Mouse (Mus musculus) heart, embryonic 10.5 days (tissue): ENCODE measurements around the gene Svop. TPM values are rescaled to one million over a fixed set of nuclear protein-coding genes. Genes with fewer than 3 reads are reported as not detected.

Source experiments
- DNase-seq: peaks from one replicate; pipeline ENCODE4 v3.0.0-alpha.2; 2017; ENCODE audit warnings: low spot score
- H3K27ac ChIP-seq: fragments of 300-500 bp; sonication (generic); 2 replicates; pipeline ENCODE4 v1.5.1; 2016; ENCODE audit warnings: mild to moderate bottlenecking
- H3K27me3 ChIP-seq: fragments of 300-500 bp; sonication (generic); 2 replicates; pipeline ENCODE4 v1.6.1; 2016; ENCODE audit warnings: mild to moderate bottlenecking; ENCODE audit not compliant: poor library complexity, insufficient read depth, severe bottlenecking
- H3K36me3 ChIP-seq: fragments of 300-500 bp; sonication (generic); 2 replicates; pipeline ENCODE4 v1.6.1; 2016; ENCODE audit warnings: mild to moderate bottlenecking, moderate library complexity
- H3K4me1 ChIP-seq: fragments of 300-500 bp; sonication (generic); 2 replicates; pipeline ENCODE4 v1.6.1; 2016; ENCODE audit warnings: mild to moderate bottlenecking
- H3K4me3 ChIP-seq: fragments of 300-500 bp; sonication (generic); 2 replicates; pipeline ENCODE4 v1.5.1; 2016; ENCODE audit warnings: mild to moderate bottlenecking, moderate library complexity
- H3K9me3 ChIP-seq: fragments of 300-500 bp; sonication (generic); 2 replicates; pipeline ENCODE4 v1.6.1; 2016; ENCODE audit warnings: mild to moderate bottlenecking, moderate library complexity
- WGBS: fragments of 180-500 bp; shearing (Covaris S2); methylation state at CpG from one replicate; pipeline ENCODE4 v1.1.7; 2016; 5-methylcytosine and 5-hydroxymethylcytosine counted together
- polyA plus RNA-seq: library from polyadenylated mRNA; unstranded; fragments of >200 nt; fragmentation: Nextera tagmentation; extraction: Ambion mirVana; gene quantifications from 2 replicates; pipeline ENCODE4 v1.2.1, GENCODE M21; 2016

The Svop gene
- polyA plus RNA-seq, 1 experiment from 2014 or later = 0.23 TPM

GRCm38 (mm10) chr5:113981843-113982242 is 109.5 kb downstream of the Svop start:
- DNase-seq = no peak
- H3K27ac ChIP-seq = peak overlapping the region; percentile 63
- 74% methylated on average over 8 of the region's 8 CpGs for WGBS
- H3K36me3 ChIP-seq = peaks cover 31% of the 10 kb centered on the region; the same call in 1 of the 2 replicates
- H3K4me3 ChIP-seq = no peak overlapping the region
- no peaks in the 10 kb centered on the region for H3K27me3 ChIP-seq
- peaks cover 82% of the 10 kb centered on the region for H3K4me1 ChIP-seq
- H3K9me3 ChIP-seq = no peaks in the 10 kb centered on the region

DNA sequence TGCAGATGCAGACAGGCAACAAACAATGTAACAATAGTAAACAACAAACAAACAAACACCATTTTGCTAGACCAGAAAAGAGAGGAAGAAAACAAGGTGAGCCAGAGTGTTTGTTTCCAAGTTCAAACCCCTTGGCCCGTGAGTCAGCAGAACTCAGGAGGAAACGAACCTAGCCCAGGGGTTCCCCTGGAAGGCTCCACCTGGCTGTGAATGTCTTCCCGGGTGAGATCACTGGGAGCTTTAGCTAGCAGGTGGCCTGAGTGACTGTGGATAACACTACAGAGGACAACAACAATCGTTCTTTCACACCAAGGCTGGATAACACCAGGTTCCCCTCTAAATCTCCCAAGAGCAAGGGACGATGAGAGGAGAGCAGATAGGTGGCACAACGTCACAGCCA is 110.2 kb downstream of the Svop start:
- no peaks in the 10 kb centered on the region for H3K27me3 ChIP-seq
- H3K4me1 ChIP-seq = peaks cover 82% of the 10 kb centered on the region
- H3K9me3 ChIP-seq = no peaks in the 10 kb centered on the region
- H3K36me3 ChIP-seq = peaks cover 35% of the 10 kb centered on the region; the same call in 1 of the 2 replicates
- no peak for DNase-seq
- no peak overlapping the region for H3K4me3 ChIP-seq
- 75% methylated on average over 6 of the region's 6 CpGs for WGBS
- peak overlapping the region; percentile 63; the same call in 1 of the 2 replicates for H3K27ac ChIP-seq

DNA sequence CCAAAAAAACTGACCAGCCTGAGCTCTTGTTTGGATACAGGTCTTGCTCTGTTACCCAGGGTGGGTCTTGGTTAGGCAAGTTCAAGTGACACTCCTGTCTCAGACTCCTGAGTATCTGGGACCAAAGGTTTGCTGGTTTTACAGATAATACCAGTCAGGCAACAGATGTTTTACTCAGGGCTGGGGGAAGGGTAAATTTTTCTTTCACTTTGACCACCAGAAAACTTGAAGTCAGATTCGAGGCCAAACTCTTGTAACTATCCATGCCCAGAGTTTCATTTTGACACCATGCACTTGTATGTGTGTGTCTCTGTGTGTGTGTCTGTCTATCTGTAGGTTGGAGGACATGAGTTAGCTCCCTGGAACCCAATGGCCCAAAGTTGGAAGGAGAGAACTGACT is 110.9 kb downstream of the Svop start:
- Histone ChIP-seq H3K9me3 (no peaks in the 10 kb centered on the region), H3K27me3 (no peaks in the 10 kb centered on the region), H3K27ac (peak overlapping the region; percentile 56; the same call in 1 of the 2 replicates), H3K36me3 (peaks cover 35% of the 10 kb centered on the region; the same call in 1 of the 2 replicates), H3K4me1 (peaks cover 82% of the 10 kb centered on the region), H3K4me3 (no peak overlapping the region)
- WGBS = 76% methylated on average over 1 of the region's 1 CpGs
- DNase-seq = no peak

- H3K27me3 ChIP-seq = no peaks in the 10 kb centered on the region
- H3K4me1 ChIP-seq = peaks cover 86% of the 10 kb centered on the region
- no peak for DNase-seq
- WGBS = 69% methylated on average over 8 of the region's 8 CpGs
- H3K4me3 ChIP-seq = no peak overlapping the region
- peak overlapping the region; percentile 50; the same call in 1 of the 2 replicates for H3K27ac ChIP-seq
- no peaks in the 10 kb centered on the region for H3K9me3 ChIP-seq
- peaks cover 31% of the 10 kb centered on the region; the same call in 1 of the 2 replicates for H3K36me3 ChIP-seq
Measured at GRCm38 (mm10) chr5:113977309-113977708, 114.1 kb downstream of the Svop start.

Other genes starting within 250 kb of the Svop start
- gene Coro1c, start 182.8 kb downstream of the Svop start, polyA plus RNA-seq = 163 and 178 TPM in 2 replicates
- 16.7 and 18.3 TPM in 2 replicates for gene Ssh1, start 97.7 kb downstream of the Svop start, polyA plus RNA-seq
- gene Dao, start 87.9 kb downstream of the Svop start, polyA plus RNA-seq = not detected in 2 replicates
- gene Usp30, start 26.1 kb downstream of the Svop start, polyA plus RNA-seq = 9.9 and 10.2 TPM in 2 replicates
- gene Alkbh2, start 36.6 kb upstream of the Svop start, polyA plus RNA-seq = 13.0 and 13.2 TPM in 2 replicates
- 68.1 and 70.9 TPM in 2 replicates for gene Ung, start 38.8 kb upstream of the Svop start, polyA plus RNA-seq
- gene Acacb, start 55.0 kb upstream of the Svop start, polyA plus RNA-seq = 5.8 and 11.7 TPM in 2 replicates
- not detected in 2 replicates for gene Foxn4, start 182.2 kb upstream of the Svop start, polyA plus RNA-seq
- gene Myo1h, start 197.6 kb upstream of the Svop start, polyA plus RNA-seq = 0.71 and 0.82 TPM in 2 replicates